Mouse (Mus musculus) heart, embryonic 12.5 days (tissue): ENCODE measurements at regions not wholly inside any gene's neighbourhood (a gene's known extent, or its start where the extent isn't known, plus 50 kb on each side); places are given as distances from the start of the nearest gene placed in this dataset.

Experiments
- ATAC-seq: fragments of 200-750 bp; cut with Nextera tagmentation; 2 replicates; pipeline ENCODE4 v1.8.0; 2017; ENCODE audit warnings: moderate TSS enrichment, moderate library complexity; ENCODE audit not compliant: insufficient number of reproducible peaks, low FRiP score
- H3K27ac ChIP-seq: fragments of 300-500 bp; sonication (generic); 2 replicates; pipeline ENCODE4 v1.5.1; 2016; ENCODE audit warnings: mild to moderate bottlenecking, moderate library complexity; ENCODE audit not compliant: poor library complexity, severe bottlenecking
- H3K27me3 ChIP-seq: fragments of 300-500 bp; sonication (generic); replicated peaks from 2 replicates; pipeline ENCODE4 v1.6.1; 2016; ENCODE audit warnings: mild to moderate bottlenecking, moderate library complexity
- H3K36me3 ChIP-seq: fragments of 300-500 bp; sonication (generic); 2 replicates; pipeline ENCODE4 v1.6.1; 2016; ENCODE audit warnings: mild to moderate bottlenecking, moderate library complexity
- H3K4me1 ChIP-seq: fragments of 300-500 bp; sonication (generic); replicated peaks from 2 replicates; pipeline ENCODE4 v1.6.1; 2016; ENCODE audit warnings: mild to moderate bottlenecking
- H3K4me2 ChIP-seq: fragments of 300-500 bp; sonication (generic); 2 replicates; pipeline ENCODE4 v1.6.1; 2016; ENCODE audit warnings: mild to moderate bottlenecking, moderate library complexity
- H3K4me3 ChIP-seq: fragments of 300-500 bp; sonication (generic); 2 replicates; pipeline ENCODE4 v1.5.1; 2016; ENCODE audit warnings: mild to moderate bottlenecking
- H3K9ac ChIP-seq: fragments of 300-500 bp; sonication (generic); 2 replicates; pipeline ENCODE4 v1.6.1; 2016; ENCODE audit warnings: mild to moderate bottlenecking, moderate library complexity
- H3K9me3 ChIP-seq: fragments of 300-500 bp; sonication (generic); replicated peaks from 2 replicates; pipeline ENCODE4 v1.6.1; 2016; ENCODE audit warnings: mild to moderate bottlenecking, moderate library complexity
- WGBS: fragments of 180-500 bp; shearing (Covaris S2); methylation state at CpG from one replicate; pipeline ENCODE4 v1.1.7; 2016; 5-methylcytosine and 5-hydroxymethylcytosine counted together

- WGBS, result 62% methylated on average over 4 of the region's 4 CpGs
- no peak overlapping the region for H3K4me3 ChIP-seq
- no peak for ATAC-seq
- no peaks in the 10 kb centered on the region for H3K27me3 ChIP-seq
- H3K9ac ChIP-seq, result no peak overlapping the region
- no peaks in the 10 kb centered on the region for H3K9me3 ChIP-seq
- peaks cover 29% of the 10 kb centered on the region for H3K4me1 ChIP-seq
- H3K4me2 ChIP-seq, result no peak overlapping the region
- H3K36me3 ChIP-seq, result no peaks in the 10 kb centered on the region
- no peak overlapping the region for H3K27ac ChIP-seq
Measured at GRCm38 (mm10) chr13:102591803-102592537, 101.4 kb upstream of the Cd180 start.

- H3K4me3 ChIP-seq, result no peak overlapping the region
- no peak overlapping the region for H3K4me2 ChIP-seq
- no peak overlapping the region for H3K27ac ChIP-seq
- H3K9me3 ChIP-seq, result no peaks in the 10 kb centered on the region
- no peak for ATAC-seq
- H3K4me1 ChIP-seq, result peaks cover 34% of the 10 kb centered on the region
- WGBS, result 85% methylated on average over 12 of the region's 12 CpGs
- no peak overlapping the region for H3K9ac ChIP-seq
- no peaks in the 10 kb centered on the region for H3K27me3 ChIP-seq
- H3K36me3 ChIP-seq, result no peaks in the 10 kb centered on the region
Measured at GRCm38 (mm10) chr13:102593405-102594200, 99.8 kb upstream of the Cd180 start.

GRCm38 (mm10) chr13:102594201-102594600 is 99.2 kb upstream of the Cd180 start:
- no peak for ATAC-seq
- H3K27ac ChIP-seq, result no peak overlapping the region
- no peaks in the 10 kb centered on the region for H3K36me3 ChIP-seq
- no peak overlapping the region for H3K4me2 ChIP-seq
- H3K4me1 ChIP-seq, result peaks cover 34% of the 10 kb centered on the region
- H3K4me3 ChIP-seq, result no peak overlapping the region
- WGBS, result 83% methylated on average over 3 of the region's 3 CpGs
- no peaks in the 10 kb centered on the region for H3K9me3 ChIP-seq
- H3K9ac ChIP-seq, result no peak overlapping the region
- H3K27me3 ChIP-seq, result no peaks in the 10 kb centered on the region

- Histone ChIP-seq H3K9me3 (no peaks in the 10 kb centered on the region), H3K27ac (peak overlapping the region; percentile 67), H3K36me3 (no peaks in the 10 kb centered on the region), H3K27me3 (no peaks in the 10 kb centered on the region), H3K4me2 (no peak overlapping the region), H3K4me3 (no peak overlapping the region), H3K4me1 (peaks cover 34% of the 10 kb centered on the region), H3K9ac (no peak overlapping the region)
- ATAC-seq, result no peak
- WGBS, result 21% methylated on average over 5 of the region's 5 CpGs
Measured at GRCm38 (mm10) chr13:102595602-102596001, 97.8 kb upstream of the Cd180 start.

GRCm38 (mm10) chr13:102596101-102596500 is 97.3 kb upstream of the Cd180 start:
- no peak for ATAC-seq
- Histone ChIP-seq H3K9ac (no peak overlapping the region), H3K9me3 (no peaks in the 10 kb centered on the region), H3K27me3 (no peaks in the 10 kb centered on the region), H3K27ac (peak overlapping the region; percentile 67), H3K4me1 (peaks cover 32% of the 10 kb centered on the region), H3K4me3 (no peak overlapping the region), H3K36me3 (no peaks in the 10 kb centered on the region), H3K4me2 (no peak overlapping the region)
- WGBS, result 84% methylated on average over 2 of the region's 2 CpGs

GRCm38 (mm10) chr13:102598181-102598580 is 95.2 kb upstream of the Cd180 start:
- WGBS, result 50% methylated on average over 5 of the region's 5 CpGs
- no peak overlapping the region for H3K27ac ChIP-seq
- H3K4me1 ChIP-seq, result peaks cover 26% of the 10 kb centered on the region
- H3K4me2 ChIP-seq, result no peak overlapping the region
- no peaks in the 10 kb centered on the region for H3K36me3 ChIP-seq
- no peaks in the 10 kb centered on the region for H3K27me3 ChIP-seq
- no peak overlapping the region for H3K4me3 ChIP-seq
- no peak for ATAC-seq
- no peak overlapping the region for H3K9ac ChIP-seq
- H3K9me3 ChIP-seq, result no peaks in the 10 kb centered on the region

- no peak overlapping the region for H3K4me2 ChIP-seq
- no peak overlapping the region for H3K9ac ChIP-seq
- H3K9me3 ChIP-seq, result no peaks in the 10 kb centered on the region
- peaks cover 26% of the 10 kb centered on the region for H3K4me1 ChIP-seq
- H3K27ac ChIP-seq, result peak overlapping the region; percentile 15; the same call in 1 of the 2 replicates
- no peaks in the 10 kb centered on the region for H3K27me3 ChIP-seq
- H3K36me3 ChIP-seq, result no peaks in the 10 kb centered on the region
- no peak overlapping the region for H3K4me3 ChIP-seq
- peak; percentile 78 for ATAC-seq
- 11% methylated on average over 3 of the region's 3 CpGs for WGBS
Measured at GRCm38 (mm10) chr13:102599602-102600001, 93.8 kb upstream of the Cd180 start.

GRCm38 (mm10) chr13:102600026-102600425 is 93.3 kb upstream of the Cd180 start:
- ATAC-seq, result 0 out of 2 replicates have a peak, but pooled peaks have one; percentile 48
- WGBS, result 32% methylated on average over 4 of the region's 4 CpGs
- no peak overlapping the region for H3K4me3 ChIP-seq

GRCm38 (mm10) chr13:102624461-102624860 is 68.9 kb upstream of the Cd180 start:
- H3K36me3 ChIP-seq, result no peaks in the 10 kb centered on the region
- H3K27ac ChIP-seq, result no peak overlapping the region
- ATAC-seq, result no peak
- H3K9me3 ChIP-seq, result no peaks in the 10 kb centered on the region
- no peak overlapping the region for H3K4me2 ChIP-seq
- WGBS, result 91% methylated on average over 2 of the region's 2 CpGs
- no peak overlapping the region for H3K9ac ChIP-seq
- H3K4me1 ChIP-seq, result peaks cover 9% of the 10 kb centered on the region; the same call in 1 of the 2 replicates
- H3K27me3 ChIP-seq, result no peaks in the 10 kb centered on the region
- no peak overlapping the region for H3K4me3 ChIP-seq

More at GRCm38 (mm10) chr13:102600026-102600425, 93.3 kb upstream of the Cd180 start:
- Histone ChIP-seq H3K9ac (no peak overlapping the region), H3K27ac (peak overlapping the region; percentile 15; the same call in 1 of the 2 replicates), H3K36me3 (no peaks in the 10 kb centered on the region), H3K27me3 (no peaks in the 10 kb centered on the region), H3K9me3 (no peaks in the 10 kb centered on the region), H3K4me1 (peaks cover 25% of the 10 kb centered on the region), H3K4me2 (no peak overlapping the region)

GRCm38 (mm10) chr13:102625171-102625835 is 68.1 kb upstream of the Cd180 start:
- H3K4me2 ChIP-seq, result no peak overlapping the region
- no peaks in the 10 kb centered on the region for H3K27me3 ChIP-seq
- no peaks in the 10 kb centered on the region for H3K9me3 ChIP-seq
- H3K4me1 ChIP-seq, result peaks cover 9% of the 10 kb centered on the region; the same call in 1 of the 2 replicates
- peak; percentile 39; the same call in 1 of the 2 replicates for ATAC-seq
- no peak overlapping the region for H3K9ac ChIP-seq
- H3K4me3 ChIP-seq, result no peak overlapping the region
- no peaks in the 10 kb centered on the region for H3K36me3 ChIP-seq
- H3K27ac ChIP-seq, result peak overlapping the region; percentile 44; the same call in 1 of the 2 replicates
- 55% methylated on average over 8 of the region's 8 CpGs for WGBS

- Histone ChIP-seq H3K27me3 (no peaks in the 10 kb centered on the region), H3K9ac (no peak overlapping the region), H3K4me3 (no peak overlapping the region), H3K27ac (0 out of 2 replicates have a peak overlapping the region, but pooled peaks have one; percentile 10), H3K36me3 (no peaks in the 10 kb centered on the region), H3K4me1 (peaks cover 9% of the 10 kb centered on the region; the same call in 1 of the 2 replicates), H3K4me2 (no peak overlapping the region), H3K9me3 (no peaks in the 10 kb centered on the region)
- 67% methylated on average over 5 of the region's 5 CpGs for WGBS
- ATAC-seq, result no peak
Measured at GRCm38 (mm10) chr13:102625836-102626340, 67.5 kb upstream of the Cd180 start.
